Mouse (Mus musculus) cerebellum, adult 2 months (tissue): ENCODE results near the gene Ppip5k2. TPM values are rescaled to one million over a fixed set of nuclear protein-coding genes. Genes with fewer than 3 reads are reported as not detected.

Experiments
- DNase-seq, 2 experiments: peaks; one replicate each; pipeline ENCODE4 v3.0.0; 2021
- H3K27ac ChIP-seq: fragments of 200-500 bp; 2 replicates; pipeline ENCODE4 v1.5.1; 2012; ENCODE audit warnings: low read length, control low read depth, inconsistent platforms; ENCODE audit not compliant: insufficient read depth
- H3K27me3 ChIP-seq: fragments of 200-500 bp; 2 replicates; pipeline ENCODE4 v1.6.1; 2012; ENCODE audit warnings: inconsistent platforms, mild to moderate bottlenecking, low read length, moderate library complexity; ENCODE audit not compliant: control insufficient read depth, insufficient read depth
- H3K4me1 ChIP-seq: fragments of 200-500 bp; 2 replicates; pipeline ENCODE4 v1.6.1; 2011; ENCODE audit warnings: low read length; ENCODE audit not compliant: control insufficient read depth, insufficient read depth
- H3K4me3 ChIP-seq: fragments of 200-500 bp; replicated peaks from 2 replicates; pipeline ENCODE3; 2011; ENCODE audit warnings: mild to moderate bottlenecking, low read depth, low read length, control low read depth; ENCODE audit not compliant: insufficient read depth
- CTCF ChIP-seq: fragments of 200-500 bp; IDR thresholded peaks from 2 replicates; pipeline ENCODE4 v1.5.1; 2011; ENCODE audit warnings: low read depth, mild to moderate bottlenecking, control low read depth, low read length, moderate library complexity, borderline replicate concordance; ENCODE audit not compliant: insufficient read depth
- POLR2A ChIP-seq: fragments of 200-500 bp; IDR thresholded peaks from 2 replicates; pipeline ENCODE4 v1.6.1; 2011; ENCODE audit warnings: low read length, control low read depth, borderline replicate concordance; ENCODE audit not compliant: insufficient read depth
- WGBS: fragments of 180-500 bp; shearing (Covaris S2); methylation state at CpG from one replicate; pipeline ENCODE4 v1.1.7; 2018; 5-methylcytosine and 5-hydroxymethylcytosine counted together
- polyA plus RNA-seq: library from polyadenylated mRNA; depleted of rRNA; stranded (reverse); fragments of >200 nt; gene quantifications from 2 replicates; pipeline ENCODE4 v1.2.3, GENCODE M21; 2012

The Ppip5k2 gene
- polyA plus RNA-seq, 1 experiment: 19.7 TPM

DNA sequence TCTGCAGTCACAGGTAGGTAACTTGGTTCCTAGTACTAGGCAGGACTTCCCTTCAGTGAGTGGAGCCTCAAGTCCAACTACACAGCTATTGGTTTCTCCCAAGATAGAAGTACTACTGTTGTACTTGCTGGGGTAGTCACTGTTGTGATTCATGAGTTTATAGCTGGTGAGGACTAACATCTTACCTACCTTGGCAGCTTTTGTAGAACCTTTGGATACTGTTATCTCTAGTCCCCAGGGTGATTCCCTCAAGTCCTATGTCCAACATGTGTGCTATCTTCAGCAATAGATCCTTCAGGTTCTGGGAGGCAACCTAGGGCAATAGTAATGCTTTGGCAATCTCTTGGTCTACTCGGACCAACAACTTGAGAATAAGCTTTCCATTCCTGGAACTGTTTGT, 65.6 kb downstream of the Ppip5k2 start:
- Histone ChIP-seq H3K4me1 (no peaks in the 10 kb centered on the region), H3K27me3 (no peaks in the 10 kb centered on the region), H3K27ac (no peak overlapping the region), H3K4me3 (no peak overlapping the region)
- TF ChIP-seq POLR2A (no peak), CTCF (no peak)
- DNase-seq: no peak
- WGBS: 97% methylated on average over 1 of the region's 1 CpGs

DNA sequence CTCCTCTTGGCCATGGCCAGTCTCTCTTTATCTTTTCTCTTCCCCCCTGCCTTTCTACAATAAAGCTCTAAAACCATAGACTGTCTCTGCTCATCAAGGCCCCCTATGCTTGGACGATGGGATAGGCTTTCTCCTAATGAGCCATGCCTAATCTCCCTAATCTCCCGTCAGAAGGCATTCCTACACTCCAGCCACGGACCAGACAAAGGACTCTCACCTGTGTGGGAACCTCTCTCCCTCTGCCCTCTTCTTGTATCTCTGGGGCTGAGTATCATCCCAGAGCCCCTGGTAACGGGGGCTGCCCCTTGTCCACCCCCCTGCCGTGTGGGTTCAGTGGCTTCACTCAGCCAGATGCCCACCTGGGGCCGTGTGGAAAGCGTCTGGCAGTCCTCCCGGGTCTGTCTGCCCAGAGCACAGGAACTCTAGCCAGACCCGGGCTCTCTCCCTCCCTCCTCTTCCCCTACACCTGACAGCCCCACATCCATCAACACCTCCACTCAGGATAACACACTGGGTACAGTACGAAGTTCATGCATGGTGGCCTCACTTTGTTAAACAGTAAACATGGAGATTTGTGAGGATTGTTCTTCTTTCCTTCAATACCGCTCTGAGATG, 71.1 kb downstream of the Ppip5k2 start:
- H3K4me1 ChIP-seq: no peaks in the 10 kb centered on the region
- no peaks in the 10 kb centered on the region for H3K27me3 ChIP-seq
- no peak overlapping the region for H3K4me3 ChIP-seq
- TF ChIP-seq POLR2A: no peak
- TF ChIP-seq CTCF: no peak
- WGBS: 15% methylated on average over 11 of the region's 11 CpGs
- no peak for DNase-seq
- no peak overlapping the region for H3K27ac ChIP-seq

DNA sequence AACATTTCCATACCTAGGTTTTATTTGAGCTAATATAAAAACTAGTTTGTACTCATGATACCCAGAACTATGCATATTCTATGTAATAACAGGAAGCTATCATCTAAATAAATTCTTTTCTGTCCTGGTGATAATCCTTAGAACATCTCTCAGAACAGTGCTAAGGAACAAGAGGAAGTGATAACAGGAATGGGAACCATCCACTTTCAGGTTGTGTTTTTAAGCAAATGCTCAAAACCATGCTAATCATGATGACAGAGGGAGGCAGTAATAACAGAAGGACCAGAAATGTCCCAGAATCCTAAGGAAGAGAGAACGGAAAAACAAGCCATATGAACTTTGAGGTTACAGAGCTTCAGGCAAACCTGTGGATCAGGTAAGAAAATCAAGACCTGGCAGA, 72.9 kb downstream of the Ppip5k2 start:
- DNase-seq: no peak
- H3K27ac ChIP-seq: no peak overlapping the region
- H3K4me3 ChIP-seq: no peak overlapping the region
- no peak for TF ChIP-seq POLR2A
- TF ChIP-seq CTCF: no peak
- H3K4me1 ChIP-seq: no peaks in the 10 kb centered on the region
- 94% methylated on average over 1 of the region's 1 CpGs for WGBS
- no peaks in the 10 kb centered on the region for H3K27me3 ChIP-seq

DNA sequence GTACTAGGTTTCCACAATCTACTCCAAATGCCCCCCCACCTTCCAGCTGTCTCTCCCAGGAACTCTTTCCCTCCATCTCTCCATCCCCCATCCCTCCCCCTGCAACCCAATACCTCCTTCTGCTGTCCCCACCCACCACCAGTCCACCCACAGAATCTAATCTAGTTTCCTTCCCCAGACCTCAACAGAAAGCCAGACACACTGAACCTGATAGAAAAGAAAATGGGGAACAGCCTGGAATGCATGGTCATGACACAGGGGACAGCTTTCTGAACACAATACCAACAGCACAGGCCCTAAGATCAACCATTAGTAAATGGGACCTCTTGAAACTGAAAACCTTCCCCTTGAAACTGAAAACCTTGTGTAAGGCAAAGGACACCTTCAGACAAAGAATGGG, 76.4 kb downstream of the Ppip5k2 start:
- Histone ChIP-seq H3K4me1 (no peaks in the 10 kb centered on the region), H3K27ac (no peak overlapping the region), H3K27me3 (no peaks in the 10 kb centered on the region), H3K4me3 (no peak overlapping the region)
- TF ChIP-seq POLR2A (no peak), CTCF (no peak)
- DNase-seq: no peak

DNA sequence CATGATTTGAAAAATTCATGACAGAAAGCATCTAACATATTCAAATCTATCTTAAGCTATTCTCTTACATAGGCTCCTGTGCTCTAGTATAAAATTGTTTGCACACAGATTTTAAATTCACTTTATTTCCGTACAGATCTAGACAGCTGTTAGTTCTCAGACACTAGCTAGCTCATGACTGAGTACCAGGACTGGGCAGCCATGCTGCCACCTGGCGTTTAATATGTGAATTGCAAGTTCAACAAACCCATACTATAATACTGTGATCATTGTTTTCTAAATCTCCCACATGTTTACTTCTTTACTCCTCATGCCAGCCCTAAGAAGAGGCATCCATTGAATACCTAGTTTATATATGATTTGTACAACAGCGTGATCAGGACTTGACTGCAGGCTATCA, 81.5 kb downstream of the Ppip5k2 start:
- DNase-seq: peak in 1 of 2 experiments; percentile 12
- peak; percentile 61; the same call in 1 of the 2 replicates for TF ChIP-seq CTCF
- TF ChIP-seq POLR2A: no peak
- Histone ChIP-seq H3K4me1 (no peaks in the 10 kb centered on the region), H3K27ac (no peak overlapping the region), H3K4me3 (no peak overlapping the region), H3K27me3 (no peaks in the 10 kb centered on the region)
- 8% methylated on average over 3 of the region's 3 CpGs for WGBS

DNA sequence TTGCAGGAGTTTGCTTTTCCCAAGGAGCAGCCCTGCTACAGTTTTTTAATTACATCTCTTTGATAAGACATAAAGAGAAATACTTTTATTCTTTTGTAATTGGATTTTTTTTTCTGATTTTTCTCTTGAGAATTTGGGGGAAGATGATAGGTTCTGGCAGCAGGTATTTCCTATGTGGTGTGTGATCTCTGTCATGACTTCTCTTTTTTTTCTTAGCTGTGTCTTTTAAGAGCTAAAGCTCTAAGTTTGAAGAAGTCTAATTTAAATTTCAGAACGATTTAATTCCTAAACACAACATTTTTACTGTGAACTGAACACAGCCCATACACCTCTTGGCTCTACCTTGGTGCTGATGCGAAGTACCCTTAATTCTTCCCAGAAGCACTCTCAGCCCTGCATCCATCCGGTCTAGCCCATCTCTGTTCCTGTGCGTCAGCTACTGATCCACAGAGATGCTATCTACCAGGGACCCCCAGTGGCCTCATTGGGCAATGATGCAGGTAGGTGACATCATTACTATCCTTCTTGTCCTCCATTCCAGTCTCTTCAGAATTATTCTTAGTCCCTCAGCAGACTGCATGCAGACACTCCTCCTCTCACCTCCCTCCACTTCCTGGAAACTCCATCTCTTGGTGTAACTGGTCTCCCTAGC, 93.6 kb downstream of the Ppip5k2 start:
- no peak overlapping the region for H3K4me3 ChIP-seq
- no peak overlapping the region for H3K27ac ChIP-seq
- H3K27me3 ChIP-seq: no peaks in the 10 kb centered on the region
- no peak for DNase-seq
- 80% methylated on average over 4 of the region's 4 CpGs for WGBS
- no peak for TF ChIP-seq CTCF
- TF ChIP-seq POLR2A: no peak
- no peaks in the 10 kb centered on the region for H3K4me1 ChIP-seq

DNA sequence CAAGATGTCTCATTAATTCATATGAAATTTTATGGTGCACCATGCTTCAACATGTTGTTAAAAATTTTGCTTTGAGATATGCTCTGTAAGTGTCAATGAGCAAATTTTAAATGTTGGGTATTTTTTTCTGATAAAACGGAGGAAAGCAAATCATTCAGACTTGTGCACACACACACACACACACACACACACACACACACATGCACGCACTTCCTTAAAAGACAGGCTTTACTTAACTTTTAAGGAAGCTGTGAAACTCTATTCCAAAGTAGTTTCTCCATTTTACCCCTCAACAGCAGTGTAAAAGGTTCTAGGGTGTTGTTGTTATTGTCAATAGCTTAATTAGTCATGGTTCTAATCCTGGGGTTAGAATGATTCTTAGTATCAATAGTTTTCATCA, 94.1 kb downstream of the Ppip5k2 start:
- TF ChIP-seq CTCF: no peak
- no peaks in the 10 kb centered on the region for H3K4me1 ChIP-seq
- no peak overlapping the region for H3K4me3 ChIP-seq
- H3K27ac ChIP-seq: no peak overlapping the region
- no peaks in the 10 kb centered on the region for H3K27me3 ChIP-seq
- no peak for DNase-seq
- 58% methylated on average over 2 of the region's 2 CpGs for WGBS

DNA sequence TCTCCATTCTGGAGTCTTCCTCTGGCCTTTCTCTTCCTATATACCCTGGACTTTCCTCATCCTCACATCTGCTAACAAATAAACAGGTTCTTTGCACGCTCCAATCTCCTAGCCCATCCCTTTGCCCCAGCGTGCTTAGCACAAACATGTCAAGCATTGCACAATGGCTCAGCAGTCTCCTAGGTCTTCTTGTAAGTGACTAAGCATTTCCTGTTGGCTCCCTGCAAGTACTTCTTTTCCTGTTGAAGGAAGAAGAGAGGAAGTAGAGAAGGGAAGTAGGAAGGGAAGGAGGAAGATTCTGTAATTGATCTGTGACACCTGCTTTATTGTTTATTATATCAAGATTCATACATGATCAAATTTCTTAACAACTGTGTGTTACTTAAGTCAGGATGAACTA, 97.4 kb downstream of the Ppip5k2 start:
- no peak overlapping the region for H3K27ac ChIP-seq
- no peak overlapping the region for H3K4me3 ChIP-seq
- 71% methylated on average over 2 of the region's 2 CpGs for WGBS
- no peaks in the 10 kb centered on the region for H3K4me1 ChIP-seq
- H3K27me3 ChIP-seq: no peaks in the 10 kb centered on the region
- TF ChIP-seq CTCF (no peak), POLR2A (no peak)
- DNase-seq: no peak
